Mouse (Mus musculus): ENCODE measurements around the gene Kcns1.

DNA sequence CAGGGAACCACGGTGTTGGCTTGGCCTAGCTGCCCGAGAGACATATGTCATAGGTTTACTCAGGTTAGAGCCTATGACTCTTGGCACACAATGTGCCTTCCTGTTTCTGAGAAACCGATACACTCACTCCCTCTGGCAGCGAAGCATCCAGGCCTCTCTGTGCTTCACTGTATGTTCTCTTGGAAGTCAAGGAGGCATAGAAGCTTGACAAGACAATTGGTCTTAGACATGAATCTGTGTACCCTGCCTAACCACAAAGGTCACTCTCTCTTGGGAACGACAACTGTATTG lies 25.7 kb upstream of the Kcns1 start:
- no peak for TF ChIP-seq EP300 (IDR thresholded peaks at IDR 0.05; ENCODE audit: low read depth)
- no peak for TF ChIP-seq CTCF (IDR thresholded peaks at IDR 0.05; ENCODE audit: low read depth)

Data from heart, postnatal 0 days (tissue).